Mouse (Mus musculus) myocyte (in vitro differentiated cells): ENCODE measurements around the gene Zmynd8.

Experiments used
- MAX ChIP-seq: IDR thresholded peaks from one replicate; pipeline ENCODE4 v1.6.1; 2011; ENCODE audit warnings: low read depth, mild to moderate bottlenecking, control low read depth
- POLR2A ChIP-seq: IDR thresholded peaks from one replicate; pipeline ENCODE4 v1.6.1; 2011; ENCODE audit warnings: low read depth, mild to moderate bottlenecking, control low read depth, moderate library complexity; ENCODE audit not compliant: insufficient read length
- POLR2AphosphoS2 ChIP-seq: IDR thresholded peaks from one replicate; pipeline ENCODE4 v1.6.1; 2011; ENCODE audit warnings: low read depth, control low read depth; ENCODE audit not compliant: insufficient read length
- TCF12 ChIP-seq: IDR thresholded peaks from one replicate; pipeline ENCODE4 v1.6.1; 2011; ENCODE audit warnings: mild to moderate bottlenecking, control low read depth; ENCODE audit not compliant: poor library complexity, insufficient read depth, severe bottlenecking

- TF ChIP-seq POLR2A, result no peak
- TF ChIP-seq POLR2AphosphoS2, result no peak
- no peak for TF ChIP-seq MAX
- TF ChIP-seq TCF12, result no peak
Measured at GRCm38 (mm10) chr2:165895687-165896086, 3.1 kb downstream of the Zmynd8 start.
